Mouse (Mus musculus) E14TG2a.4 (cell line): ENCODE data around the gene Pigv.

ENCODE experiments used
- CTCF ChIP-seq: conservative IDR thresholded peaks from 2 replicates; pipeline ENCODE4 v1.5.1; 2014; ENCODE audit warnings: low read length
- POU5F1 ChIP-seq: IDR thresholded peaks from 2 replicates; pipeline ENCODE4 v1.6.1; 2014; ENCODE audit warnings: low read length, borderline replicate concordance

DNA sequence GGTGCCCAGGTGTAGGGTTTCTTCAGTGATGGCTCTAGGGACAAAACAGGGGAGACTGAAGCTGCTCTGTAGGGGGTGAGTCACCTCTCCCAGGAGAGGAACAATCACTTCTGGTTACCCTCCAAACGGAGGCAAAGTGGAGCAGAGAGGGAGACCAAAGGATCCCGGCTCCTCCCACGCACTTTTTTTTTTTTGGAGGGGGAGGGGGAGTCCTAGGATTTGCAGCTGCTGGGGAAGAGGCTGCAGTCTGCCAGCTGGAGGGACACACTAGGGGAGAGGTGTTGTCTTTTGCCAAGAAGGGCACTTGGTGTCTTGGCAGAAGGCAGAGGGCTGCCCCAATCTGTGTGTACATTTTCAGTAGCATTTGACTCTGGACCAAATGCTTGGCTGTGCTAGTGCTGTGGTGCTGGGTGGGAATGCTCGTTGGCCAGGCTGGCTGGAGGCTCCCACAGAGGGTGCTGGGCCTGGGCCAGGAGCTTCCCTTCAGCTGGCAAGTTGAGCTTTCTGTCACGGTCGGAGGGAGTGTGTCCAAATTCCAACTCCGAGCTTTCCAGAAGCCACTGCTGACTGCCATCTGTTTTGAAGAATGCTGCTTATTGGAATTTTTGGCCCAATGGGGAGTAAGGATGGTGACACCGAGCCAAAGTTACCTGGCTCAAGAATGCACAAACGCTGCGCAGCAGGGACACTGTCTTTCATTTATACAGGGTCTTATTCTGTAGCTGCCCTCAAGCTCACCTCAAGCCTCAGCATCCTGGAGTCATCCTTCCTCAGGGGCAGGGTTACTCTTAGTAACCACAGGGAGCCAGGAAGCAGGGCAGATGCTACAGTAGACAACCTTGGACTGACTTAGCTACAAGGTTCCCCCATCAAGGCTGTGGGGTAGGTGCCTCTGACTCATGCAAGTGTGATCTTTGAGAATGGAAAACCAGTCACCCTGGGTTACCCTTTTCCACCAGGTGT lies 12.0 kb downstream of the Pigv start:
- no peak for TF ChIP-seq CTCF
- no peak for TF ChIP-seq POU5F1
